Mouse (Mus musculus) c-Kit-positive CD71-negative TER-119-negative erythroid progenitor cells, embryonic 14.5 days (primary cell): ENCODE data around the gene Cib4.

ENCODE experiments used
- DNase-seq: peaks from one replicate; pipeline ENCODE4 v3.0.0-alpha.2; 2013; ENCODE audit warnings: low read depth

The Cib4 gene

GRCm38 (mm10) chr5:30545698-30546097 is at the start of gene Cib4:
Cib4 (minus strand) TSS chr5:30545836.
- DNase-seq, result no peak

GRCm38 (mm10) chr5:30594953-30595560 is 49.4 kb upstream of the Cib4 start:
- DNase-seq, result no peak

GRCm38 (mm10) chr5:30593811-30594504 is 48.3 kb upstream of the Cib4 start:
- no peak for DNase-seq

- no peak for DNase-seq
These were observed 47.7 kb upstream of the Cib4 start for GRCm38 (mm10) chr5:30593360-30593759.

GRCm38 (mm10) chr5:30592279-30592980 is 46.8 kb upstream of the Cib4 start:
- no peak for DNase-seq

GRCm38 (mm10) chr5:30591786-30592185 is 46.1 kb upstream of the Cib4 start:
- DNase-seq, result no peak

- no peak for DNase-seq
These were observed 45.6 kb upstream of the Cib4 start for GRCm38 (mm10) chr5:30591205-30591731.

GRCm38 (mm10) chr5:30590231-30590630 is 44.6 kb upstream of the Cib4 start:
- no peak for DNase-seq

GRCm38 (mm10) chr5:30589546-30589945 is 43.9 kb upstream of the Cib4 start:
- no peak for DNase-seq

GRCm38 (mm10) chr5:30589069-30589468 is 43.4 kb upstream of the Cib4 start:
- DNase-seq, result no peak

GRCm38 (mm10) chr5:30588301-30588968 is 42.8 kb upstream of the Cib4 start:
- no peak for DNase-seq

- DNase-seq, result peak; percentile 12
These were observed 42.2 kb upstream of the Cib4 start, which contains the start of gene Kcnk3 for GRCm38 (mm10) chr5:30587681-30588300. Kcnk3 (plus strand) TSS chr5:30588170.

GRCm38 (mm10) chr5:30587101-30587500 is 41.5 kb upstream of the Cib4 start:
- no peak for DNase-seq

GRCm38 (mm10) chr5:30586616-30587015 is 41.0 kb upstream of the Cib4 start:
- DNase-seq, result no peak

- no peak for DNase-seq
These were observed 36.4 kb upstream of the Cib4 start for GRCm38 (mm10) chr5:30582017-30582416.

- no peak for DNase-seq
These were observed 35.1 kb upstream of the Cib4 start for GRCm38 (mm10) chr5:30580725-30581124.

- no peak for DNase-seq
These were observed 32.9 kb upstream of the Cib4 start for GRCm38 (mm10) chr5:30578445-30579080.

GRCm38 (mm10) chr5:30577654-30578310 is 32.1 kb upstream of the Cib4 start:
- no peak for DNase-seq

- no peak for DNase-seq
These were observed 31.6 kb upstream of the Cib4 start for GRCm38 (mm10) chr5:30577251-30577650.

- no peak for DNase-seq
These were observed 30.6 kb upstream of the Cib4 start for GRCm38 (mm10) chr5:30576233-30576632.

- no peak for DNase-seq
These were observed 28.7 kb upstream of the Cib4 start for GRCm38 (mm10) chr5:30574367-30574766.
